Comparison of ENCODE assay signal across 10 mouse cellular contexts in the genomic region with DNA sequence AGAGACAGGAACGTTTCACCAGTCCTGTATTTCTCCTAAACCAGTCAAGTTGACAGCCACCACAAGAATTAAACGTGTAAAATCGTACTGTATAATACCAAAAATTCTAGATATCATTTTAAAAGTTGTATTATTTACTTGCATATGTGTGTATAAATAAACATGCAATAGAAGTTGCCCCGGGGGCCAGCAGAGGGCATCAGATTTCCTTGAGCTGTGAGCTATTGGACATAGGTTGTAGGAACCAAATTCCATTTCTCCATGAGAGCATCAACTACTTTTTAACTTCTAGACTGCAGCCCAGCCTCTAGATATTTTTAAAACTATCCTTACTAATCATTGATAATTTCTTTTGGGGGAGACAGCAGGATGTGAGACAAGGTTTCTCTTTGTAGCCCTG. TPM values are rescaled to one million over a fixed set of nuclear protein-coding genes. Genes with fewer than 3 reads are reported as not detected.
DNase-seq lines count a peak whose midpoint lies in the region; ATAC-seq lines count a peak whose summit lies in the region.
"Had no signal": no experiment of that assay in that cellular context is flagged by ENCODE, and none has a peak within 500 bp of the region (broad histone marks: within the 10 kb centered on the region; RNA-seq: fewer than 3 reads in every experiment).

No protein-coding gene starts in this region.

- no peak overlapping the region for H3K27ac ChIP-seq in neural tube, embryonic 11.5 days (ENCODE audit: low read depth, low read length)
- H3K27ac ChIP-seq in neural tube, embryonic 15.5 days (replicated peaks), result no peak overlapping the region
- H3K27ac ChIP-seq: limb, embryonic 13.5 days had no signal

- 90% methylated on average over 4 of the region's 4 CpGs for WGBS in neural tube, embryonic 11.5 days
- WGBS in neural tube, embryonic 15.5 days, result 98% methylated on average over 4 of the region's 4 CpGs

- H3K9me3 ChIP-seq in neural tube, embryonic 11.5 days (ENCODE audit: control insufficient read depth, low read length), result no peaks in the 10 kb centered on the region
- H3K9me3 ChIP-seq in neural tube, embryonic 15.5 days (replicated peaks), result no peaks in the 10 kb centered on the region
- H3K9me3 ChIP-seq: limb, embryonic 13.5 days had no signal

- peak; percentile 24 for DNase-seq in embryo, embryonic 11 days
- DNase-seq in embryo, embryonic 9.5 days (ENCODE audit: extremely low spot score), result no peak
- DNase-seq in neural tube, embryonic 11.5 days (ENCODE audit: low spot score), result peak; percentile 18
- peak; percentile 27 for DNase-seq in cerebellum, adult 9-10 months
- DNase-seq in kidney, postnatal 10 days, result peak; percentile 75
- peak; percentile 20 for DNase-seq in naive thymus-derived CD4-positive, alpha-beta T cell, adult 2 months (ENCODE audit: low read depth)

- no peaks in the 10 kb centered on the region for H3K27me3 ChIP-seq in neural tube, embryonic 11.5 days (ENCODE audit: control insufficient read depth, insufficient read depth, low read length)
- H3K27me3 ChIP-seq in neural tube, embryonic 15.5 days (replicated peaks), result no peaks in the 10 kb centered on the region
- H3K27me3 ChIP-seq: limb, embryonic 13.5 days had no signal

- H3K4me1 ChIP-seq in neural tube, embryonic 11.5 days (ENCODE audit: control insufficient read depth, insufficient read depth, low read length), result no peaks in the 10 kb centered on the region
- H3K4me1 ChIP-seq in neural tube, embryonic 15.5 days, result no peaks in the 10 kb centered on the region
- H3K4me1 ChIP-seq: limb, embryonic 13.5 days had no signal

- no peak overlapping the region for H3K9ac ChIP-seq in neural tube, embryonic 11.5 days (ENCODE audit: low read length)
- no peak overlapping the region for H3K9ac ChIP-seq in neural tube, embryonic 15.5 days (replicated peaks)
- H3K9ac ChIP-seq: limb, embryonic 13.5 days had no signal

- no peak overlapping the region for H3K4me3 ChIP-seq in neural tube, embryonic 11.5 days (ENCODE audit: low read depth, low read length)
- H3K4me3 ChIP-seq in neural tube, embryonic 15.5 days (replicated peaks), result no peak overlapping the region
- H3K4me3 ChIP-seq: limb, embryonic 13.5 days had no signal

- H3K36me3 ChIP-seq in neural tube, embryonic 11.5 days (ENCODE audit: control insufficient read depth, insufficient read depth, low read length), result 0 out of 2 replicates have a peak, but pooled peaks cover 4% of the 10 kb centered on the region
- H3K36me3 ChIP-seq in neural tube, embryonic 15.5 days, result peaks cover 45% of the 10 kb centered on the region

- no peak overlapping the region for H3K4me2 ChIP-seq in neural tube, embryonic 11.5 days (ENCODE audit: low read depth)
- H3K4me2 ChIP-seq in neural tube, embryonic 15.5 days, result no peak overlapping the region
- H3K4me2 ChIP-seq: limb, embryonic 13.5 days had no signal

- ATAC-seq in neural tube, embryonic 11.5 days (ENCODE audit: insufficient read depth, low FRiP score, low TSS enrichment), result no peak
- ATAC-seq in neural tube, embryonic 15.5 days (ENCODE audit: low FRiP score), result no peak
- ATAC-seq in granulocyte monocyte progenitor cell, adult 5-6 weeks (replicated peaks; ENCODE audit: poor library complexity, severe bottlenecking), result no peak

RNA-seq across cellular contexts. Expression of gene Tm4sf19, which starts 29.0 kb away (rescaled TPM):
- not detected in 2 replicates for polyA plus RNA-seq in neural tube, embryonic 11.5 days (2014; fragmentation: Nextera tagmentation; extraction: Ambion mirVana)
- not detected in 2 replicates for polyA plus RNA-seq in neural tube, embryonic 15.5 days (2015; fragmentation: Nextera tagmentation; extraction: Ambion mirVana)
- not detected in 2 replicates for total RNA-seq in granulocyte monocyte progenitor cell, adult 5-6 weeks (2014; fragmentation: Nextera tagmentation)
- total RNA-seq in granulocyte monocyte progenitor cell, adult 5-6 weeks (2017), result not detected in 2 replicates
- polyA plus RNA-seq: frontal cortex, adult 2 months; limb, embryonic 13.5 days had no signal

RNA-seq across cellular contexts. Expression of gene Ubxn7, which starts 39.3 kb away (rescaled TPM):
- polyA plus RNA-seq in neural tube, embryonic 11.5 days (2014; fragmentation: Nextera tagmentation; extraction: Ambion mirVana), result 22.7 and 28.9 TPM in 2 replicates
- 20.8 and 24.7 TPM in 2 replicates for polyA plus RNA-seq in neural tube, embryonic 15.5 days (2015; fragmentation: Nextera tagmentation; extraction: Ambion mirVana)
- 26.1 and 40.0 TPM in 2 replicates for total RNA-seq in granulocyte monocyte progenitor cell, adult 5-6 weeks (2014; fragmentation: Nextera tagmentation)
- total RNA-seq in granulocyte monocyte progenitor cell, adult 5-6 weeks (2017), result 25.0 and 28.7 TPM in 2 replicates

RNA-seq across cellular contexts. Expression of gene Tctex1d2, which starts 48.2 kb away (rescaled TPM):
- polyA plus RNA-seq in neural tube, embryonic 11.5 days (2014; fragmentation: Nextera tagmentation; extraction: Ambion mirVana), result 23.4 and 30.1 TPM in 2 replicates
- polyA plus RNA-seq in neural tube, embryonic 15.5 days (2015; fragmentation: Nextera tagmentation; extraction: Ambion mirVana), result 39.6 and 41.5 TPM in 2 replicates
- 41.4 and 54.7 TPM in 2 replicates for total RNA-seq in granulocyte monocyte progenitor cell, adult 5-6 weeks (2014; fragmentation: Nextera tagmentation)
- 31.5 and 49.4 TPM in 2 replicates for total RNA-seq in granulocyte monocyte progenitor cell, adult 5-6 weeks (2017)

RNA-seq across cellular contexts. Expression of gene Pcyt1a, which starts 59.4 kb away (rescaled TPM):
- 41.2 and 48.0 TPM in 2 replicates for polyA plus RNA-seq in neural tube, embryonic 11.5 days (2014; fragmentation: Nextera tagmentation; extraction: Ambion mirVana)
- 44.2 and 46.0 TPM in 2 replicates for polyA plus RNA-seq in neural tube, embryonic 15.5 days (2015; fragmentation: Nextera tagmentation; extraction: Ambion mirVana)
- total RNA-seq in granulocyte monocyte progenitor cell, adult 5-6 weeks (2014; fragmentation: Nextera tagmentation), result 53.2 and 65.3 TPM in 2 replicates
- 79.3 and 90.5 TPM in 2 replicates for total RNA-seq in granulocyte monocyte progenitor cell, adult 5-6 weeks (2017)
